Mouse (Mus musculus) embryonic facial prominence, embryonic 11.5 days (tissue): ENCODE results near the gene Prr7. TPM values are rescaled to one million over a fixed set of nuclear protein-coding genes. Genes with fewer than 3 reads are reported as not detected.
"Not testable (repeated sequence)": the region's sequence is repeated elsewhere in the genome, so short reads cannot be mapped to it uniquely, and the experiment has no call there.

Experiments
- ATAC-seq: fragments of 200-750 bp; cut with Nextera tagmentation; replicated peaks from 2 replicates; pipeline ENCODE4 v1.8.0; 2017; ENCODE audit warnings: low read depth; ENCODE audit not compliant: insufficient number of reproducible peaks, low FRiP score, low TSS enrichment
- DNase-seq: peaks from one replicate; pipeline ENCODE4 v3.0.0-alpha.2; 2015; ENCODE audit warnings: low spot score
- H3K27ac ChIP-seq: fragments of 300-500 bp; sonication (generic); replicated peaks from 2 replicates; pipeline ENCODE4 v1.5.1; 2014; ENCODE audit warnings: mild to moderate bottlenecking, low read depth, low read length, control low read depth
- H3K27me3 ChIP-seq: fragments of 300-500 bp; sonication (generic); 2 replicates; pipeline ENCODE4 v1.6.1; 2014; ENCODE audit warnings: mild to moderate bottlenecking, low read length, moderate library complexity, mixed read lengths; ENCODE audit not compliant: control insufficient read depth, insufficient read depth
- H3K36me3 ChIP-seq: fragments of 300-500 bp; sonication (generic); replicated peaks from 2 replicates; pipeline ENCODE4 v1.6.1; 2014; ENCODE audit warnings: low read depth, mild to moderate bottlenecking, low read length, moderate library complexity, mixed read lengths; ENCODE audit not compliant: control insufficient read depth, insufficient read depth
- H3K4me1 ChIP-seq: fragments of 300-500 bp; sonication (generic); 2 replicates; pipeline ENCODE4 v1.6.1; 2014; ENCODE audit warnings: low read length, mixed read lengths; ENCODE audit not compliant: control insufficient read depth, insufficient read depth
- H3K4me2 ChIP-seq: fragments of 300-500 bp; sonication (generic); 2 replicates; pipeline ENCODE4 v1.6.1; 2014; ENCODE audit warnings: low read depth, mild to moderate bottlenecking, control low read depth, low read length, moderate library complexity
- H3K4me3 ChIP-seq: fragments of 300-500 bp; sonication (generic); 2 replicates; pipeline ENCODE4 v1.5.1; 2014; ENCODE audit warnings: low read depth, low read length, control low read depth
- H3K9ac ChIP-seq: fragments of 300-500 bp; sonication (generic); replicated peaks from 2 replicates; pipeline ENCODE4 v1.6.1; 2014; ENCODE audit warnings: mild to moderate bottlenecking, control low read depth, low read length
- H3K9me3 ChIP-seq: fragments of 300-500 bp; sonication (generic); replicated peaks from 2 replicates; pipeline ENCODE4 v1.6.1; 2016; ENCODE audit warnings: mild to moderate bottlenecking, low read length, inconsistent platforms, mixed read lengths; ENCODE audit not compliant: control insufficient read depth
- WGBS: fragments of 180-500 bp; shearing (Covaris S2); extraction: QIAGEN DNeasy Blood & Tissue Kit; methylation state at CpG from one replicate; pipeline ENCODE4 v1.1.7; 2014; 5-methylcytosine and 5-hydroxymethylcytosine counted together
- polyA plus RNA-seq: library from polyadenylated mRNA; unstranded; fragments of >200 nt; fragmentation: Nextera tagmentation; extraction: Ambion mirVana; gene quantifications from 2 replicates; pipeline ENCODE4 v1.2.1, GENCODE M21; 2014

Gene Prr7
- polyA plus RNA-seq, 1 experiment from 2014 or later: 1.7 TPM

DNA sequence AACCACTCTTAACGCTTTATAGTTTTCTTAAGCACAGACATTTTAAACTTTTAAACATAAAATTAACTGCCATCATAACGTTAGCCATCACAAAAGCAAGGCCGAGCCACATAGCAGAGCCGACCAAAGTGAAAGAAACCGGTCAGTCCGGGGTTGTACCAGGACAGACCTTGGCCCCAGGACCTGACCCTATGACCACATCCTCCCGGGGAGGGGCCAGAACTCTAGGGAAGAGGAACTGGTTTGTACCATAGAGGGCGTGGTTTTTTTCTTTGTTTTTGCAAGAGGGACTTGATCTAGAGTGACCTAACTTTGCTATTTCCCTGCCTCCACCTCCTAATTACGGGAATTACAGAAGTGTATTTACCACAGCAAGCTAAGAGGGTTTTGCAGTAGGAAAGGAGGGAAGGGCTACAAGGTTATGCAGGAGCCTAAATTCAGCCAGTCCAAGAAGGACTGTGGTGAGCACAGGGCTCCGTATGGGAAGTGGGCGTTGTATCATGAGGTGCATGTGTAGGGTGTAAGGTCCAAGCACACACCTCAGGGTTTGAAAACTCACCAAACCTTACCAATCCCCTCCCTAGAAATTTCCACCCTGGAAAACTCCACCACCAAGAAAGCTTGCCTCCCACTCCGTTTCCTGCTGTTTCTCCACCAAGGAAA, 34.7 kb upstream of the Prr7 start:
- no peak overlapping the region for H3K27ac ChIP-seq
- H3K4me3 ChIP-seq: no peak overlapping the region
- no peak overlapping the region for H3K9ac ChIP-seq
- H3K4me1 ChIP-seq: no peaks in the 10 kb centered on the region
- no peak for DNase-seq
- no peak for ATAC-seq
- H3K36me3 ChIP-seq: no peaks in the 10 kb centered on the region
- no peaks in the 10 kb centered on the region for H3K9me3 ChIP-seq
- H3K4me2 ChIP-seq: no peak overlapping the region
- H3K27me3 ChIP-seq: no peaks in the 10 kb centered on the region
- 59% methylated on average over 12 of the region's 12 CpGs for WGBS

DNA sequence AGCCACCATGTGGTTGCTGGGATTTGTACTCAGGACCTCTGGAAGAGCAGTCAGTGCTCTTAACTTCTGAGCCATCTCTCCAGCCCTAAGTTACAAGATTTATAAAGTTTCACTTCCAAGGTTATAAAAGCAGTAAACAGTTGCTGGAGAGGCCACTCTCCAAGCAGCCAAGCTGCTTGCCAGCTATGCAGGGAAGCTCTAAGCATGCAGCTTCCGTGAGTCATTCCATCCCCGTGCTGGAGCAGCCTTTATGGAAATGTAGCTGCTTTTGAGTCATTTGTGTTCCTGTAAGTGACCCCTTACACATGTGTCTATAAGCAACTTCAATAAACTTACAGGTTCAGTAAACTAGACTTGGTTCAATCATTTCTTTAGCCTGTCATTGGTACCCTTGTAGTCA, 33.5 kb upstream of the Prr7 start:
- WGBS: 84% methylated on average over 2 of the region's 2 CpGs
- H3K4me1 ChIP-seq: no peaks in the 10 kb centered on the region
- no peak overlapping the region for H3K4me3 ChIP-seq
- no peak for ATAC-seq
- no peak overlapping the region for H3K9ac ChIP-seq
- no peaks in the 10 kb centered on the region for H3K27me3 ChIP-seq
- no peak overlapping the region for H3K27ac ChIP-seq
- H3K4me2 ChIP-seq: no peak overlapping the region
- H3K9me3 ChIP-seq: no peaks in the 10 kb centered on the region
- no peaks in the 10 kb centered on the region for H3K36me3 ChIP-seq
- no peak for DNase-seq

DNA sequence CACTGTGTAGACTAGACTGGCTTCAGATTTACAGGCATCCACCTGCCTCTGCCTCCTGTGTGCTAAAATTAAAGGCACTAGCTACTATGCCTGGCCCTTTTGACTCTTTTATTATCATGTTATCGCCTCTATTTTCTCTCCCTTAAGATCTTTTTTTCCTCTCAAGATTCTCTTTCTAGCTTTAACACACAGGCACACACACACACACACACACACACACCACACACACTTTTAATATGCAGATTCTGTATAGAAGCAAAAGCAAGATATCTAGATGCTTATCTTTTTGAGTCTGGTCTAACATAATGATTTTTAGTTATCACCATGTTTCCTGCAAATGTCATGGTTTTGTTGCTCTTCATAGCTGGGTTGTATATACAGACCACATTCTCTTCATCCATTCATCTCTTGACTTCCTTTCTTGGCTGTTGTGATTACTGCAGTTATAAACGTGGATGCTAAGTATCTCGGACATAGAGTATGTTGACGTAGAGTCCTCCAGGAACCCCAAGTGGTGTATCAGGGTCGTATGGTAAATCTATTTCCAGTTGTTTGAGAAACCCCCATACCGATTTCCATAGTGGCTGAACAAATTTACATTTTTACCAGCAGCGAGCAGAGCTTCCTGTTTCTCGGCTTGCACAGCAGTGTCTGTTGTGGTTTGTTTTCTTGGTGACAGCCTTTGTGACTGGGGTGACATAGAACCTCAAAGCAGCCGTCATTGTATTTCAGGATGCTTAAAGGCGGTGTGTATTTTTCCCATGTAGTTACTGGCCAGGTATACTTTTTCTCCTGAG, 32.0 kb upstream of the Prr7 start:
- Histone ChIP-seq H3K9ac (no peak overlapping the region), H3K36me3 (no peaks in the 10 kb centered on the region), H3K4me2 (no peak overlapping the region), H3K9me3 (no peaks in the 10 kb centered on the region), H3K27ac (no peak overlapping the region), H3K27me3 (no peaks in the 10 kb centered on the region), H3K4me3 (no peak overlapping the region), H3K4me1 (no peaks in the 10 kb centered on the region)
- no peak for ATAC-seq
- DNase-seq: no peak
- 77% methylated on average over 10 of the region's 10 CpGs for WGBS

DNA sequence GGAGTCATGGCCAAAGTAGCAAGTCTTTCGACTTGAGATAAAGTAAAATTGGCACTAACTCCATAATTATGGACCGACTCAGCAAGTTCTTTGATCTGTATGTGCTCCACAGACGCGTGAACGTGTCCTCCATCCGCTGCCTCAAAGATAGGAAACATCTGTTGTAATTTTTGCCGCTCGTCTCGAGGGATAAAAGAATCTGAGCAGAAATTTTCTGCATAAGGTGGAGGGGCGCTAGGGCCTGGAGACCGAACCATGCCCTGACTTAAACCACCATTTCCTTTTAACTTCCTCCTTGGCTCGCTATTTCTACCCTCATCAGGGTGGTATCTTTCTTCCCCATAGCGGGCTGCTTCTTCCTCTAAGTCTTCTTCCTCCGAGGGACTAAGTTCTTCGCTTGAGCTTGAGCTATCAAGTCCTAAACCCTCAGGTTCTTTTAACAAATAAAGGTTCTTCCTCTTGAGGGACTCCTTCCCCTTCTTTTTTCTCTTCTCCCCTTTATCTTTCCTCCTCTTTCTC, 26.9 kb upstream of the Prr7 start:
- H3K4me1 ChIP-seq, DNase-seq, H3K36me3 ChIP-seq, H3K9me3 ChIP-seq, H3K4me2 ChIP-seq, ATAC-seq, H3K9ac ChIP-seq, H3K27ac ChIP-seq, H3K4me3 ChIP-seq, H3K27me3 ChIP-seq: not testable (repeated sequence)
- WGBS: 50% methylated on average over 14 of the region's 15 CpGs

DNA sequence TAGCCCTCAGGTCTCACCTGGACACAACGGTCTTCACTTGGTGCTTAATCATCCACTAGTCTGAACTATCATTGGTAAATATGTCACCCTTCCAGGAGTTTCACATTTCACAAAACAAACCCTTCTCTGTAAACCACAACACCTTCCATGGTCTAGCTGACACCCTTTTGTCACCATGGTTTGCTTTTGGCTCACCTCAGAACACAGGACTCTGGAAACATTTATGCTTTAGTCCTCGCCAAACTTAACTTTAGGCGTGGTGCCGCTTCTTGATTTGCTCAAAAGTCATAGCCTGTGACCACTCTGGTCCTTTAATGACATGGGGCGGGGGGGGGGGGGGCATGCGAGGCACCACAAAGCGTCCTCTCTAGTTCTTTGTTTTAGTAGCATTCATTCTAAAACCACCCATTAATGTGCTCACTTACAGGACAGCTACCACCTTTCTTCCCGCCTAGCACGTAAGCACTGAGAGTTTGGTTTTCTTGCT, 20.2 kb upstream of the Prr7 start:
- no peak for ATAC-seq
- no peak for DNase-seq
- peak overlapping the region; percentile 48 for H3K4me2 ChIP-seq

DNA sequence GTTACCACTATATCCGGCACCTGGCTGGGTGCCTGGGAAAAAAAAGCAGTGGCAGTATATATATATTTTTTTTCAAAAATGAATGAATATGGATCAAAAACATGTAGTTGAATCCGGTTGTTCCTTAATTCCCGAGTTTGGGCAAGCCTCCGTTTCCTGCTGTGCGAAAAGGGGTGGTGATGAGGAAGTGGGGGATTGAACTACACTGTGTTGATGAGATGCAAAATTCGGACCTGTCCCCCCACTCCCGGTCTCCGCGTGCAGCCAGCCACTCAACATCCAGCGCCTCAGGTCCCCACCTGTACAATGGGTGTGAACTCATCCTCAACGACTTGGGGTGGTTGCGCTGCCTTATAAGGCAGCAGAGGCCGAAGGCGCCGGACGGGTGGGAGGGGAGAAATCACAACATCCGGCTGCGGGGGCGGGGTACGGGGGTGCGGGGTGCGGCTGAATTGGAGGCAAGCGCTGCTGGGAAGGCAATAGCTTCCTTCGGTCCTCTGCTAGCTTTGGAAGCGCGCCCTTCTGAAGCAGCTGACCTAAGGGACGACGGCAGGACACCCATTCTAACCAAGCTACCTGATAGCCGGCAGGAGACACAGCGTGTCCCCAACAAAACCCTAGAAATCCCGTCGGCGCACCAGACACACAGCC, 19.7 kb upstream of the Prr7 start:
- Histone ChIP-seq H3K27ac (peak overlapping the region; percentile 94), H3K4me1 (peaks cover 10% of the 10 kb centered on the region), H3K9ac (peak overlapping the region; percentile 62), H3K4me2 (peak overlapping the region; percentile 48), H3K4me3 (peak overlapping the region; percentile 87), H3K9me3 (no peaks in the 10 kb centered on the region), H3K27me3 (no peaks in the 10 kb centered on the region), H3K36me3 (no peaks in the 10 kb centered on the region)
- DNase-seq (peak; percentile 83), ATAC-seq (peak; percentile 84)
- WGBS: 1% methylated on average over 33 of the region's 33 CpGs

More for the DNA sequence above, 20.2 kb upstream of the Prr7 start:
- Histone ChIP-seq H3K4me3 (peak overlapping the region; percentile 87), H3K4me1 (peaks cover 10% of the 10 kb centered on the region), H3K9ac (peak overlapping the region; percentile 62), H3K27ac (peak overlapping the region; percentile 94; the same call in 1 of the 2 replicates), H3K9me3 (no peaks in the 10 kb centered on the region), H3K36me3 (no peaks in the 10 kb centered on the region), H3K27me3 (no peaks in the 10 kb centered on the region)
- 42% methylated on average over 9 of the region's 9 CpGs for WGBS

DNA sequence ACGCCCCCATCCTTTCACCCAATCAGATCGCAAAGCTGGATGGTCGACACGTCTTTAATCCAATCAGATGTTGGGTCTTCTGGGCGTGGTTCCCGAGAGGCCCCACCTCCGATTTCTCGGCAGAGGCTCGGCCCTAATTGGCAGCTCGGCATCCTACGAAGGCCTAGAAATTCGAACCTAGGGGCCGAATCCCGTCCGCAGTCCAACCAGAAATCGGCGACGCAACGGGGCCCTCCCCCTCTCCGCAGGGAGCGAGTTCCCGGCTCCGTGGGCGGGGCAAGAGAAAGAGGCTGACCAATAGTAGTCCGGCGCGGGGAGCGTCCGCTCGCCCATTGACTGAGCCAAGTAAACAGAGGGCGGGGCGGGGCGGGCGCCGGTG, 19.1 kb upstream of the Prr7 start, which contains the start of gene Grk6:
Gene Grk6, plus strand, starts transcription at position 136 of the 379 bp plus-strand sequence.
- no peaks in the 10 kb centered on the region; the same call in 1 of the 2 replicates for H3K36me3 ChIP-seq
- ATAC-seq: peak; percentile 95
- peak; percentile 100 for DNase-seq
- WGBS: under 1% methylated on average over 27 of the region's 35 CpGs
- peak within 1 kb of the TSS; percentile 79 for H3K4me2 ChIP-seq
- peak within 1 kb of the TSS; percentile 94 for H3K27ac ChIP-seq
- peak within 1 kb of the TSS; percentile 87 for H3K4me3 ChIP-seq
- H3K4me1 ChIP-seq: peaks cover 10% of the 10 kb centered on the region
- H3K9ac ChIP-seq: peak within 1 kb of the TSS; percentile 96
- no peaks in the 10 kb centered on the region for H3K9me3 ChIP-seq
- H3K27me3 ChIP-seq: no peaks in the 10 kb centered on the region
